Mouse (Mus musculus): ENCODE measurements at regions not wholly inside any gene's neighbourhood (a gene's known extent, or its start where the extent isn't known, plus 50 kb on each side); places are given as distances from the start of the nearest gene placed in this dataset.

GRCm38 (mm10) chr1:57594815-57595214 lies 179.1 kb upstream of the Spats2l start:
- Histone ChIP-seq H3K27ac (ENCODE audit: insufficient read depth, low read length) (no peak overlapping the region), H3K4me1 (ENCODE audit: control insufficient read depth, insufficient read depth, insufficient read length) (peaks cover 4% of the 10 kb centered on the region; the same call in 1 of the 2 replicates), H3K27me3 (ENCODE audit: control insufficient read depth, insufficient read depth, low read length) (no peaks in the 10 kb centered on the region), H3K4me3 (ENCODE audit: extremely low read depth, insufficient read depth, insufficient read length) (no peak overlapping the region), H3K36me3 (ENCODE audit: control insufficient read depth, insufficient read depth, low read length) (no peaks in the 10 kb centered on the region)
- peak; percentile 5 to 12 for DNase-seq (ENCODE audit: low read depth in 1 of 2, low spot score in 2 of 2)
- WGBS = 10% methylated on average over 5 of the region's 5 CpGs
- TF ChIP-seq CTCF (IDR thresholded peaks at IDR 0.05; ENCODE audit: extremely low read depth, insufficient read depth, insufficient read length, insufficient replicate concordance) = no peak
- TF ChIP-seq POLR2A (IDR thresholded peaks at IDR 0.05; ENCODE audit: low read depth, low read length) = no peak

- H3K27ac ChIP-seq (ENCODE audit: insufficient read depth, low read length) = no peak overlapping the region
- DNase-seq (ENCODE audit: low read depth in 1 of 2, low spot score in 2 of 2) = no peak
- 86% methylated on average over 2 of the region's 2 CpGs for WGBS
- no peak for TF ChIP-seq CTCF (IDR thresholded peaks at IDR 0.05; ENCODE audit: extremely low read depth, insufficient read depth, insufficient read length, insufficient replicate concordance)
- no peak for TF ChIP-seq POLR2A (IDR thresholded peaks at IDR 0.05; ENCODE audit: low read depth, low read length)
- no peaks in the 10 kb centered on the region for H3K36me3 ChIP-seq (ENCODE audit: control insufficient read depth, insufficient read depth, low read length)
- H3K4me1 ChIP-seq (ENCODE audit: control insufficient read depth, insufficient read depth, insufficient read length) = no peaks in the 10 kb centered on the region
- H3K4me3 ChIP-seq (ENCODE audit: extremely low read depth, insufficient read depth, insufficient read length) = no peak overlapping the region
- no peaks in the 10 kb centered on the region for H3K27me3 ChIP-seq (ENCODE audit: control insufficient read depth, insufficient read depth, low read length)
Observed at GRCm38 (mm10) chr1:57600951-57601350, 173.0 kb upstream of the Spats2l start.

- Histone ChIP-seq H3K27me3 (ENCODE audit: control insufficient read depth, insufficient read depth, low read length) (no peaks in the 10 kb centered on the region), H3K27ac (ENCODE audit: insufficient read depth, low read length) (no peak overlapping the region), H3K36me3 (ENCODE audit: control insufficient read depth, insufficient read depth, low read length) (no peaks in the 10 kb centered on the region), H3K4me1 (ENCODE audit: control insufficient read depth, insufficient read depth, insufficient read length) (no peaks in the 10 kb centered on the region), H3K4me3 (ENCODE audit: extremely low read depth, insufficient read depth, insufficient read length) (no peak overlapping the region)
- TF ChIP-seq CTCF (IDR thresholded peaks at IDR 0.05; ENCODE audit: extremely low read depth, insufficient read depth, insufficient read length, insufficient replicate concordance) = no peak
- TF ChIP-seq POLR2A (IDR thresholded peaks at IDR 0.05; ENCODE audit: low read depth, low read length) = no peak
- 17% methylated on average over 1 of the region's 1 CpGs for WGBS
- no peak for DNase-seq (ENCODE audit: low read depth in 1 of 2, low spot score in 2 of 2)
Observed at GRCm38 (mm10) chr1:57605525-57605924, 168.4 kb upstream of the Spats2l start.

- Histone ChIP-seq H3K27me3 (ENCODE audit: control insufficient read depth, insufficient read depth, low read length) (no peaks in the 10 kb centered on the region), H3K4me1 (ENCODE audit: control insufficient read depth, insufficient read depth, insufficient read length) (no peaks in the 10 kb centered on the region), H3K36me3 (ENCODE audit: control insufficient read depth, insufficient read depth, low read length) (no peaks in the 10 kb centered on the region), H3K4me3 (ENCODE audit: extremely low read depth, insufficient read depth, insufficient read length) (no peak overlapping the region), H3K27ac (ENCODE audit: insufficient read depth, low read length) (no peak overlapping the region)
- DNase-seq (ENCODE audit: low read depth in 1 of 2, low spot score in 2 of 2) = no peak
- 83% methylated on average over 4 of the region's 4 CpGs for WGBS
- TF ChIP-seq POLR2A (IDR thresholded peaks at IDR 0.05; ENCODE audit: low read depth, low read length) = no peak
- TF ChIP-seq CTCF (IDR thresholded peaks at IDR 0.05; ENCODE audit: extremely low read depth, insufficient read depth, insufficient read length, insufficient replicate concordance) = no peak
Observed at GRCm38 (mm10) chr1:57606060-57606683, 167.8 kb upstream of the Spats2l start.

- no peak for DNase-seq (ENCODE audit: low read depth in 1 of 2, low spot score in 2 of 2)
- H3K4me3 ChIP-seq (ENCODE audit: extremely low read depth, insufficient read depth, insufficient read length) = no peak overlapping the region
- no peaks in the 10 kb centered on the region for H3K27me3 ChIP-seq (ENCODE audit: control insufficient read depth, insufficient read depth, low read length)
- no peak for TF ChIP-seq CTCF (IDR thresholded peaks at IDR 0.05; ENCODE audit: extremely low read depth, insufficient read depth, insufficient read length, insufficient replicate concordance)
- no peak for TF ChIP-seq POLR2A (IDR thresholded peaks at IDR 0.05; ENCODE audit: low read depth, low read length)
- 69% methylated on average over 8 of the region's 8 CpGs for WGBS
- no peaks in the 10 kb centered on the region for H3K36me3 ChIP-seq (ENCODE audit: control insufficient read depth, insufficient read depth, low read length)
- H3K27ac ChIP-seq (ENCODE audit: insufficient read depth, low read length) = no peak overlapping the region
- H3K4me1 ChIP-seq (ENCODE audit: control insufficient read depth, insufficient read depth, insufficient read length) = no peaks in the 10 kb centered on the region
Observed at GRCm38 (mm10) chr1:57607026-57607425, 166.9 kb upstream of the Spats2l start.

- Histone ChIP-seq H3K27ac (ENCODE audit: insufficient read depth, low read length) (no peak overlapping the region), H3K27me3 (ENCODE audit: control insufficient read depth, insufficient read depth, low read length) (no peaks in the 10 kb centered on the region), H3K36me3 (ENCODE audit: control insufficient read depth, insufficient read depth, low read length) (no peaks in the 10 kb centered on the region), H3K4me3 (ENCODE audit: extremely low read depth, insufficient read depth, insufficient read length) (no peak overlapping the region), H3K4me1 (ENCODE audit: control insufficient read depth, insufficient read depth, insufficient read length) (no peaks in the 10 kb centered on the region)
- TF ChIP-seq CTCF (IDR thresholded peaks at IDR 0.05; ENCODE audit: extremely low read depth, insufficient read depth, insufficient read length, insufficient replicate concordance) (no peak), POLR2A (IDR thresholded peaks at IDR 0.05; ENCODE audit: low read depth, low read length) (no peak)
- no peak for DNase-seq (ENCODE audit: low read depth in 1 of 2, low spot score in 2 of 2)
- 85% methylated on average over 12 of the region's 12 CpGs for WGBS
Observed at GRCm38 (mm10) chr1:57607626-57608422, 166.1 kb upstream of the Spats2l start.

- DNase-seq (ENCODE audit: low read depth in 1 of 2, low spot score in 2 of 2) = no peak
- H3K4me3 ChIP-seq (ENCODE audit: extremely low read depth, insufficient read depth, insufficient read length) = no peak overlapping the region
- no peaks in the 10 kb centered on the region for H3K4me1 ChIP-seq (ENCODE audit: control insufficient read depth, insufficient read depth, insufficient read length)
- no peaks in the 10 kb centered on the region for H3K27me3 ChIP-seq (ENCODE audit: control insufficient read depth, insufficient read depth, low read length)
- no peaks in the 10 kb centered on the region for H3K36me3 ChIP-seq (ENCODE audit: control insufficient read depth, insufficient read depth, low read length)
- WGBS = 68% methylated on average over 2 of the region's 2 CpGs
- TF ChIP-seq POLR2A (IDR thresholded peaks at IDR 0.05; ENCODE audit: low read depth, low read length) (no peak), CTCF (IDR thresholded peaks at IDR 0.05; ENCODE audit: extremely low read depth, insufficient read depth, insufficient read length, insufficient replicate concordance) (no peak)
- H3K27ac ChIP-seq (ENCODE audit: insufficient read depth, low read length) = no peak overlapping the region
Observed at GRCm38 (mm10) chr1:57608423-57608679, 165.6 kb upstream of the Spats2l start.

Data from spleen, adult 2 months (tissue).